Mouse (Mus musculus) heart, postnatal 25 days (tissue): ENCODE measurements around the gene Trmt44. TPM values are rescaled to one million over a fixed set of nuclear protein-coding genes. Genes with fewer than 3 reads are reported as not detected.
A peak's percentile ranks its signal among the peaks of the same experiment; 100 is the strongest.
"Not testable (repeated sequence)": the region's sequence is repeated elsewhere in the genome, so short reads cannot be mapped to it uniquely, and the experiment has no call there.

ENCODE experiments used
- DNase-seq: peaks from one replicate; pipeline ENCODE4 v3.0.0; 2022; ENCODE audit warnings: low spot score
- intact Hi-C: fragments of 180-260 bp; cut with DNase I; formaldehyde crosslinking; loops from one replicate; pipeline ENCODE4 v1.15.1; 2025
- total RNA-seq, 2 experiments: library from RNA; stranded (reverse); gene quantifications; 2 replicates each; pipeline ENCODE4 v1.2.3; 2021

Trmt44 gene
- total RNA-seq, 2 experiments from 2014 or later: 1.8 to 2.6 TPM

DNA sequence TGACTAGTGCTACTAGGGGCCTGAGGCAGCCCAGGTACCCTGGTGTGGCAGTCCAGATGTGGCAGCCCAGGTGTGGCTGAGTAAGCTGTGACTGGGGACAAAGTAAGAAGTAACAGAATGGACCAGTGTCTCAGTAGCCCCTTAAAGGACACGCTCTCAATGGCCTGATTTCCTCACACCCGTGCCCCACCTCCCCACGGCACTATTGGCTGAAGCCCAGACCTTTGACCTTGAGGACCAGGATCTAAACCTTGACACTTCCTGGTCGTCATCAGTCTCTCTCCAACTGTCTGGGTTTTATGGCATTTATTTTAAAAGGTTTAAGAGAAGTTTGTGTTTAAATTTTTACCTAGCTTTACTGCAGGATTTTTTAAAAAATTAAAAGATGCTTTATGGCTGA is 18.0 kb upstream of the Trmt44 start:
- DNase-seq: no peak
- intact Hi-C loops: no loop called here

DNA sequence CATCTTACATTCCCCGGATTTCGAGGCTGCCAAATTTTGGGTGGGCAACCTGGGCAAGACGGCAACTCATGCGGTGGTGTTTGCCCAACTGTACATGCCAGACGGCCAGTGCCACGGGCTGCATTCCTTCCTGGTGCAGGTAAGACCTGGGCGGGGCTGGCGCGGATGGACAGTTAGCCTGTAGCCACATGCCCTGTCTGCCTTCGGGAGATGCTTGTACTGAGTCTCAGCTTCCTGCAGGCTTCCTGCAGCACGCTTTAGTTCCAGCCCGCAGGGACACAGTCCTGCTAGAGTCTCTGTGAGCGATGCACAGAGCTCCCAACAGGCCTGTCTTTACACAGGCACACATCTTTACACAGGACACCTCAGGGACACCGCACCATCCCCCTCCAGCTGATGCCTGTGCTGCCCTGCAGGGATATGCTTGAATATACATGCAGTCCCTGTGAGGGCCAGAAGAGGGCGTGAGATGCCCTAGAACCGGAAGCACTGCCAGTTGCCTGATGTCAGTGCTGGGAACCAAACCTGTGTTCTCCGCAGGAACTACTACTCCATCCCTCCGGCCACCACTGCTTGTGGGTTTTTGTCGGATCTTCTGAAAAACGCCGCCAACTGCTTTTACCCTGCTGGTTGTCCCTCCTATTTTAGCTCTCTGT is 17.3 kb upstream of the Trmt44 start:
- no peak for DNase-seq
- intact Hi-C loops: no loop called here

- DNase-seq: no peak
- intact Hi-C loops: loop anchor here (1.0 kb wide), 1 partner anchor 123 kb away; no protein-coding TSS in a partner anchor
These were observed 16.6 kb upstream of the Trmt44 start for GRCm38 (mm10) chr5:35591497-35591896.

- DNase-seq, intact Hi-C loops: not testable (repeated sequence)
These were observed 9.4 kb upstream of the Trmt44 start for GRCm38 (mm10) chr5:35584259-35584658.

DNA sequence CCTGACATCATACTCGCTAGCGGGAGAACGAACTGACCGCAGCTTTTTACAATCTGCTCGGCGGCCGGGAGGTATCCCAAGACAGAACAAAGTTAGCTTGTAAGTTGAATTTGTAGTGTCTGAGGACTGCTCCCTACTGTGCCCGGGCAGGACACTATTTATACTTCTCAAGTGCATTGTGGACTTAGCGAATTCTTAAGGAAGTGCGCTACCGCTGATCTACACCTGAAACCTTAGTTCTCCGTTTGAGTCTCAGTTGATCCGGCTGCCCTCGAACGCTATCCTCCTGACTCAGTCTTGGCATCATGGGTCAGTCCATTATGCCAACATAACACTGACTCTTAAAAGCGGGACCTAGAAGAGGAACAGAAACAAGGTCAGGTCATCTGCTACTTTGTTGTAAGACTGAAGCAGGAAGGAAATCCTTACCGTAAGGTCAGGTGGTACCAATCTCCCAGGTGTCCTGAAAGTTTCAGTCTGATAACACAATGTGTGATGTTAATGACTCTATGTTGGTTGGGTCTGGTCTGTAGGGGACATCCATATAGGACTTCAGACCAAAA is 8.4 kb upstream of the Trmt44 start:
- intact Hi-C loops: no loop called here
- no peak for DNase-seq

DNA sequence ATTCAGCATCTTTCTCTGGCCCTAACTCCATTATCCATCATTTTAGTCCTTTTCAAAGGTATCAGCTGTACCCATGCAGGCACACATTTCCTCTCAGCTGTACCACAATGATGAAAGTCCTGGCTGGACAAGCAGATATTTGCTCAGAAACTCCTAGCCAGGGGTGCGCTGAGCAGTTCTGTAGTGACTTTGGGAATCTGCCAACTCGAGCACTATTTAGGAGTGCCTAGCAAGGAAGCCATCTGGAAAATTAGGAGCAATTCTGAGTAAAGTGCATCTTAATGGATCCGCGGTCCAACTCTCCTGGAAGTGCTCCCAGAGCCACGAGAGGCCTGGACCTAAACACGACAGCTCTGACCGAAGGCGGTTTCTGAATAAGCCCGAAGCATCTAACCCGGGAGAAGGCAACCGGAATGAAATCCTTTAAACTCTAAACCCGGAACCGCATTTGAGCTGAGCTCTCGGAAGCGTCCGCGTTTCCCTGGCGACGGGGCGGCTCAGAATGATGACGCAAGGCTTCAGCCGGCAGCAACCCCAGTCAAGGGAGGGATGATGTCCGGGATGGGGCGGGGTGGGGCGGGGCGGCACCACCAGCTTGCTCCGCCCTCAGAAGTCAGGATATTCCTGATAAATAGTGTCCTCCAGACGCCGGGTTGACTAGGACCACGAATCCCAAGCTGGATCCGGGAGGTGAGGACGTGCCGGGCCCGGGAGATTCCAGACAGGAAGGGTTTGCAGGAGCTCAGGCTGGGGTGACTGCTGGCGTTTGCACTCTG is 7.8 kb upstream of the Trmt44 start, which contains the start of gene Acox3:
TSS of gene Acox3 (plus strand) at position 596 of the 776 bp plus-strand sequence.
- intact Hi-C loops: no loop called here
- peak; percentile 92 for DNase-seq

- DNase-seq: no peak
- intact Hi-C loops: no loop called here
These were observed 5.5 kb upstream of the Trmt44 start for GRCm38 (mm10) chr5:35580156-35580922.

DNA sequence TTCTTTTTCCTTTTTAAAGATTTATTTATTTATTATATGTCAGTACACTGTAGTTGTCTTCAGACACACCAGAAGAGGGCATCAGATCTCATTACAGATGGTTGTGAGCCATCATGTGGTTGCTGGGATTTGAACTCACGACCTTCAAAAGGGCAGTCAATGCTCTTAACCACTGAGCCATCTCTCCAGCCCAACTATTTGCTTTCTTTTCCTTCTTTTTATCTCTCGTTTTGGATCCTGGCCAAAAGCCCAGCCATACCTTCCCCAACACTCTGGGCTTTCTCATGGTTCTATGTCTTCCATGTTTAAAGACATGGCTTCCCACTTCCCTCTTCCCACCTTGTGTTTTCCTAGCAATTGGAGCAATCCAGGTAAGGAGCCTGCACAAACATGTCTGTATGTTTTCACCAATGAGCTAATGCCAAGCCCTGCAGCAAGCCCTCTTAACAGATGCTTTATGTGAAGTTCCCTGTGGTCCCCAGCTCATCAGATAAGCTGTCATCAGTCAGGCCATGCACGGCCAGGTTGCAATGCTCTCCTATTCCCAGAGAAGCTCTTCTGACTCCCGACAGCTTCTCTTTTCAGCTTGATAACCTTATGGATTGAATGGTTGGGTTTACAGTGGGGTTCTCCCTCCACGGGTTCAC is 4.5 kb upstream of the Trmt44 start:
- no peak for DNase-seq
- intact Hi-C loops: no loop called here

DNA sequence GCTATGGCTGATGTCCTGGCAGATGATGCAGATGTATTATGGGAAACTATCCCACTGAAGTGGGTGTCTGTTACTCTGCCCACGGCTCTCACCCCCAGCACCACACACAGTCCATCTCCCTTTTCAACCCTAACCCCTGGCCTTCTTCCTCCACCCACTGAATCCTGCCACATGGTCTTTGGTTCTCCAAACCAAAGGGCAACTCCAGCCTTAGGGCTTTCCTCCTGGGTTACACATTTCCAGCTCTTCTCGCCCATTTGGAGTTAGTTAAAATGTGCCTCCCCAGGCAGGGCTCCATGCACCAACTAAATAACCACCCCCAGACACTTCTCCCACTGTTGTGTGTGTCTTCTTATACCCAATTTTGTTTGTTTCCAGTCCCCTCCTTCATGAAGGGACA is 3.5 kb upstream of the Trmt44 start:
- no peak for DNase-seq
- intact Hi-C loops: no loop called here

GRCm38 (mm10) chr5:35576409-35577020 is 1.6 kb upstream of the Trmt44 start:
- no peak for DNase-seq
- intact Hi-C loops: no loop called here

GRCm38 (mm10) chr5:35571546-35571945 is 3.3 kb downstream of the Trmt44 start:
- no peak for DNase-seq
- intact Hi-C loops: no loop called here

GRCm38 (mm10) chr5:35566632-35567031 is 8.2 kb downstream of the Trmt44 start:
- DNase-seq: no peak
- intact Hi-C loops: no loop called here

DNA sequence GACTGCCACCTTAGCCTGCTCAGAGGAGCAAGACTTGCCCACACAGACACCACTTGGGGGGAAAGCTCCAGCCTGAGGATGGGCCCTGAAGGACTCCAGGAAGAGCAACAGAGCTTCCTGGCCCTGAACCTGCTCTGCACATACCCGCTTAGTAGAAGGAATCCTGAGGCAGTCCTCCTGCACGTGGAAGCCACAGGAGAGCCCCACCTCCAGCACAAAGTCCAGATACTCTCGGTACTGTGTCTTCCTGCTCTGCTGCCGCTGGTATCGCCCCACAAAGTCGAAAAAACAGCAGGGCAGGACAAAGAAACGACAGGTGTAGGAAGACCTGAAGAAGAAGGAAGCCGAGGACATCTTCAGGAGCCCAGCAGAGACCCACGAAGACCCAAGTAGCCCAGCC is 9.7 kb downstream of the Trmt44 start:
- intact Hi-C loops: no loop called here
- no peak for DNase-seq

- intact Hi-C loops: loop anchor here (2.0 kb wide), 1 partner anchor 41 kb away; no protein-coding TSS in a partner anchor
- DNase-seq: peak; percentile 26
These were observed 11.4 kb downstream of the Trmt44 start for GRCm38 (mm10) chr5:35563449-35563848.

DNA sequence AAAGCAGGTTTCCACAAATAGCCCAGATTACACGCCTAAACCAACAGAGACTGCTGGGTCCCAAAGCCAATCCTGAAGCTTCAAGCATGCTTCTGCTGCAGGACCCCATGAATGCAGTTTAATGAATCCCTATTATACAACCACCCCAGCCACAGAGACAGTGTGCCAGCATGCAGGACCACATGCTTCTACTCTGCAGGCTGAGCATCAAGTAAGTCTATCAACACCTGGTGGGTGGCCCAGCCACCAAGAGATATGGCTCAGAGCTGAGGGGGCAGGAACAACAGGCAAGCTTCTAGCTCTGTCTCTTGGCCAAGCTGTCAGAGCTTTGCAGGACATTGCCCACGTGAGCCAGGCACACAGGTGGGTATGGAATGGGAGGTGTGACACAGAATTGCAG is 12.3 kb downstream of the Trmt44 start:
- intact Hi-C loops: loop anchor here (2.0 kb wide), 1 partner anchor 40 kb away; no protein-coding TSS in a partner anchor
- no peak for DNase-seq

DNA sequence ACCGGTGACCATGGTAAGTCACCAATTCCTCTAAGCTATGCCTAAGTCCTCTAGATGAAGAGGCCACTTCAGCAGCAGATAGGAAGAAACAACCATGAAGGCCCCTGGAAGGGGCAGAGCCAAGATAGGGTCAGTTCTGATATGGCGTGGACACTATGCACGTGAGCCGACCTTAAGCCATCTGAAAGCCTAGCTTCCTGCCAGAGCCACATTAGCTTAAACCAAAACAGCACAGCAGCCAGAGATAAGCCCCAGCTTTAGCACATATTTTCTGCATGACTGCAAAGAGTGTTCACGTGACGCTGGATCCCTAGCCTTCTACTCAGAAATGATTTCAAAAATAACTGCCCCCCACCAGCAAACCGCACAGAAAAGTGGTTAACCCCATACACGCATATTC is 15.4 kb downstream of the Trmt44 start:
- no peak for DNase-seq
- intact Hi-C loops: no loop called here

DNA sequence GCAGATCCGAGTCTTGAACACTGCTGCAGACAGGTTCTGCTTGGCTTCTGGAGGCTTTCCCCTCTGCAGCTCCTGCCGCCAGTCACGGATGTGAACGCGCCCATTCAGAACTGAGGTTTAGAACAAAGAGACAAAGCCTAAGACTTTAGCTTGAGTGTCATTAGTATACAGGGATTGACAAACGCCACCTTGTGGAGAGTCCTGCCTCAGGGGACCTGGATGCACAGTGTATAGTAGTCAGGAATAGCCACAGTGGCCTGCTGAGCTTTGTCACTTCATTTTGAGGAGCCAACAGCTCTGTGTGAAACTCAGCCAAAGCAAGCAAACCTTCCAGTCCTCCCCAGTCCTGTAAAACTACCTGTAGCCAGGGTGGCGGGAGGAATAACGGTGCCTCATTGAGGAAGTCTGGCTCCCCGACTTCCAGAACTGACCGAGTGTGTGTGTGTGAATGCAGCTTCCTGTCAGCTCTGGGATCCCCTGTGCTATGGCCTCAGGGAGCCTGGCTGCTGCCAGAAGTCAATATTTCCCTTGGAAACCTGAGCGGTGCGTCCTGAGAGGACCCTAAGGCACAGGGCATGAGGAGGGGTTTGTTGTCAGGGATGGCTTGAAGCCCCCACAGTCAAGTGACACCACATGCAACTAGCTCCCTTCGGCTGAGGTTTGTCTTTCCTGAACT is 16.8 kb downstream of the Trmt44 start:
- DNase-seq: no peak
- intact Hi-C loops: no loop called here

DNA sequence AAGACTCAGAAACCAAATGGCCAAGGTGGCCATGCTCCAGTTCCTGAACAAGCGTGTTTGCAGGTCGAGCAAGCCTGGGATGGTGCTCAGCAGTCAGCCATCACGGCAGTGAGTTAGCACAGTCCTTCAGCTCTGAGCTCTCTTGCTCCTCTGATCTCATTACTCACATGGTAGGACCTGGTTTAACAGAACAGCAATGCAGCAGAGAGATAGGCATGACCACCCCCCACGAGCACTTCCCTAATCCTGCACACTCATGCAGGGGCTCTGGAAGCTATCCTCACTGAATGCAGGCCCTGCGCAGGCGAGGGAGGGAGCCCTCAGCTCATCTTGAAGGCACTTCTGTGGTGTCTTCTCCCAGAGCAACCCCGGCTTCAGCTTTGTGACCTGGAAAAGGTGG is 18.5 kb downstream of the Trmt44 start:
- intact Hi-C loops: no loop called here
- no peak for DNase-seq
